Comparison of ENCODE assay signal across 9 mouse cellular contexts in genomic region chr7:127017950-127018345, GRCm38 (mm10). TPM values are rescaled to one million over a fixed set of nuclear protein-coding genes. Genes with fewer than 3 reads are reported as not detected.
DNase-seq lines count a peak whose midpoint lies in the region; ATAC-seq and TF ChIP-seq lines count a peak whose summit lies in the region.
"Had no signal": no experiment of that assay in that cellular context is flagged by ENCODE, and none has a peak within 500 bp of the region (broad histone marks: within the 10 kb centered on the region; RNA-seq: fewer than 3 reads in every experiment).

No protein-coding gene starts in this region.

- no peak for DNase-seq in left cerebral cortex, adult 2 months (ENCODE audit: extremely low spot score in 1 of 2, low spot score in 2 of 2)
- DNase-seq in left cerebral cortex, postnatal 36 days (ENCODE audit: low spot score in 2 of 2), result no peak
- DNase-seq in forebrain, embryonic 10.5 days (ENCODE audit: extremely low spot score, low spot score), result no peak
- DNase-seq in hindbrain, postnatal 0 days (ENCODE audit: low spot score), result no peak
- no peak for DNase-seq in neural tube, embryonic 11.5 days (ENCODE audit: low spot score)
- DNase-seq in left cerebral cortex, postnatal 4 days, result no peak
- no peak for DNase-seq in spleen, postnatal 4 days (ENCODE audit: low spot score in 2 of 2)
- DNase-seq: right cerebral cortex, adult 18-20 months had no signal

- peaks cover 86% of the 10 kb centered on the region for H3K4me1 ChIP-seq in forebrain, embryonic 10.5 days
- H3K4me1 ChIP-seq in hindbrain, postnatal 0 days (ENCODE audit: insufficient read depth, low read length), result peaks cover 37% of the 10 kb centered on the region
- peaks cover 31% of the 10 kb centered on the region for H3K4me1 ChIP-seq in neural tube, embryonic 11.5 days (ENCODE audit: control insufficient read depth, insufficient read depth, low read length)

- intact Hi-C loops in left cerebral cortex, adult 2 months (cut with DNase I), result loop anchor here (1.0 to 2.0 kb wide), 2 partner anchors 41 to 86 kb away; partner anchors contain the start of gene Cdiptos
- intact Hi-C loops in left cerebral cortex, postnatal 36 days (cut with DNase I), result loop anchor here (2.0 to 5.0 kb wide), 3 partner anchors 41 to 131 kb away; partner anchors contain the start of genes Cdiptos and Sez6l2
- intact Hi-C loops in left cerebral cortex, postnatal 4 days (cut with DNase I), result no loop called here

- ATAC-seq in hindbrain, postnatal 0 days, result no peak
- no peak for ATAC-seq in neural tube, embryonic 11.5 days (ENCODE audit: insufficient read depth, low FRiP score, low TSS enrichment)
- ATAC-seq in activated CD4-positive, CD25-positive, alpha-beta regulatory T cell, adult 4 months, result no peak

- no peaks in the 10 kb centered on the region for H3K9me3 ChIP-seq in forebrain, embryonic 10.5 days
- no peaks in the 10 kb centered on the region for H3K9me3 ChIP-seq in hindbrain, postnatal 0 days (ENCODE audit: low read length)
- H3K9me3 ChIP-seq in neural tube, embryonic 11.5 days (ENCODE audit: control insufficient read depth, low read length), result no peaks in the 10 kb centered on the region

- no peaks in the 10 kb centered on the region for H3K27me3 ChIP-seq in forebrain, embryonic 10.5 days (ENCODE audit: poor library complexity, severe bottlenecking)
- no peaks in the 10 kb centered on the region for H3K27me3 ChIP-seq in hindbrain, postnatal 0 days (ENCODE audit: insufficient read depth, low read length)
- no peaks in the 10 kb centered on the region for H3K27me3 ChIP-seq in neural tube, embryonic 11.5 days (ENCODE audit: control insufficient read depth, insufficient read depth, low read length)

- H3K4me3 ChIP-seq in left cerebral cortex, adult 2 months, result peak overlapping the region; percentile 69
- peak overlapping the region; percentile 76; the same call in 1 of the 2 replicates for H3K4me3 ChIP-seq in forebrain, embryonic 10.5 days
- peak overlapping the region; percentile 6; the same call in 1 of the 2 replicates for H3K4me3 ChIP-seq in hindbrain, postnatal 0 days (ENCODE audit: low read length)
- no peak overlapping the region for H3K4me3 ChIP-seq in neural tube, embryonic 11.5 days (ENCODE audit: low read depth, low read length)

- H3K9ac ChIP-seq in hindbrain, postnatal 0 days (replicated peaks; ENCODE audit: low read length), result peak overlapping the region; percentile 30
- H3K9ac ChIP-seq in neural tube, embryonic 11.5 days (ENCODE audit: low read length), result 0 out of 2 replicates have a peak overlapping the region, but pooled peaks have one; percentile 2

- peaks cover 43% of the 10 kb centered on the region for H3K36me3 ChIP-seq in forebrain, embryonic 10.5 days (replicated peaks)
- peaks cover 25% of the 10 kb centered on the region for H3K36me3 ChIP-seq in hindbrain, postnatal 0 days (ENCODE audit: insufficient read depth, low read length)
- H3K36me3 ChIP-seq in neural tube, embryonic 11.5 days (ENCODE audit: control insufficient read depth, insufficient read depth, low read length), result peaks cover 14% of the 10 kb centered on the region

- peak overlapping the region; percentile 85 for H3K4me2 ChIP-seq in hindbrain, postnatal 0 days (ENCODE audit: low read depth, low read length)
- no peak overlapping the region for H3K4me2 ChIP-seq in neural tube, embryonic 11.5 days (ENCODE audit: low read depth)

- 70% methylated on average over 6 of the region's 6 CpGs for WGBS in forebrain, embryonic 10.5 days
- WGBS in hindbrain, postnatal 0 days, result 51% methylated on average over 6 of the region's 6 CpGs
- 71% methylated on average over 6 of the region's 6 CpGs for WGBS in neural tube, embryonic 11.5 days

- no peak for TF ChIP-seq CTCF in left cerebral cortex, adult 2 months (IDR thresholded peaks at IDR 0.05)
- no peak for TF ChIP-seq CTCF in hindbrain, postnatal 0 days (IDR thresholded peaks at IDR 0.05; ENCODE audit: low read depth)

- peak overlapping the region; percentile 95 for H3K27ac ChIP-seq in left cerebral cortex, adult 2 months
- peak overlapping the region; percentile 100 for H3K27ac ChIP-seq in forebrain, embryonic 10.5 days
- H3K27ac ChIP-seq in hindbrain, postnatal 0 days, result peak overlapping the region; percentile 42; the same call in 1 of the 2 replicates
- H3K27ac ChIP-seq in neural tube, embryonic 11.5 days (ENCODE audit: low read depth, low read length), result no peak overlapping the region

RNA-seq across cellular contexts. Expression of gene Pagr1a, which starts 0.8 kb away (rescaled TPM):
- total RNA-seq in left cerebral cortex, adult 2 months (2021), result 10 to 100 TPM; 15.1 to 27.1 TPM
- total RNA-seq in left cerebral cortex, postnatal 36 days (2021), result 10 to 100 TPM; 25.4 to 28.8 TPM
- polyA plus RNA-seq in forebrain, embryonic 10.5 days (2016; fragmentation: Nextera tagmentation; extraction: Ambion mirVana), result 92.7 and 121 TPM in 2 replicates
- total RNA-seq in hindbrain, postnatal 0 days (2014; rRNA removed), result 11.1 and 30.3 TPM in 2 replicates
- polyA plus RNA-seq in hindbrain, postnatal 0 days (2015; fragmentation: Nextera tagmentation; extraction: Ambion mirVana), result 31.2 and 48.6 TPM in 2 replicates
- polyA plus RNA-seq in neural tube, embryonic 11.5 days (2014; fragmentation: Nextera tagmentation; extraction: Ambion mirVana), result 99.6 and 105 TPM in 2 replicates
- 10 to 100 TPM; 10.2 to 15.4 TPM for total RNA-seq in left cerebral cortex, postnatal 4 days (2021)
- polyA plus RNA-seq in activated CD4-positive, CD25-positive, alpha-beta regulatory T cell, adult 4 months (2017; shearing (Covaris generic)), result 10 to 100 TPM; 39.6 to 56.7 TPM

RNA-seq across cellular contexts. Expression of gene Pagr1b, which starts 1.7 kb away (rescaled TPM):
- 1 to 10 TPM in 1 of 2 experiments, not detected in 1; 1.2 TPM for total RNA-seq in left cerebral cortex, adult 2 months (2021)
- total RNA-seq in left cerebral cortex, postnatal 36 days (2021), result under 1 TPM in 1 of 2 experiments, not detected in 1; 0.99 TPM
- polyA plus RNA-seq in forebrain, embryonic 10.5 days (2016; fragmentation: Nextera tagmentation; extraction: Ambion mirVana), result not detected in 2 replicates
- 1.2 TPM in 1 of 2 replicates, not detected in the other for total RNA-seq in hindbrain, postnatal 0 days (2014; rRNA removed)
- 0.49 and 1.5 TPM in 2 replicates for polyA plus RNA-seq in hindbrain, postnatal 0 days (2015; fragmentation: Nextera tagmentation; extraction: Ambion mirVana)
- 1.1 TPM in 1 of 2 replicates, not detected in the other for polyA plus RNA-seq in neural tube, embryonic 11.5 days (2014; fragmentation: Nextera tagmentation; extraction: Ambion mirVana)
- 1 to 10 TPM in 1 of 2 experiments, not detected in 1; 1.6 TPM for total RNA-seq in left cerebral cortex, postnatal 4 days (2021)
- not detected for polyA plus RNA-seq in activated CD4-positive, CD25-positive, alpha-beta regulatory T cell, adult 4 months (2017; shearing (Covaris generic))

RNA-seq across cellular contexts. Expression of gene Gm42742, which starts 2.9 kb away (rescaled TPM):
- 10 to 100 TPM; 61.0 to 66.3 TPM for total RNA-seq in left cerebral cortex, adult 2 months (2021)
- 10 to 100 TPM; 36.5 to 50.3 TPM for total RNA-seq in left cerebral cortex, postnatal 36 days (2021)
- polyA plus RNA-seq in forebrain, embryonic 10.5 days (2016; fragmentation: Nextera tagmentation; extraction: Ambion mirVana), result 32.6 and 46.7 TPM in 2 replicates
- 7.1 and 40.2 TPM in 2 replicates for total RNA-seq in hindbrain, postnatal 0 days (2014; rRNA removed)
- polyA plus RNA-seq in hindbrain, postnatal 0 days (2015; fragmentation: Nextera tagmentation; extraction: Ambion mirVana), result 47.7 and 60.2 TPM in 2 replicates
- 14.3 and 19.4 TPM in 2 replicates for polyA plus RNA-seq in neural tube, embryonic 11.5 days (2014; fragmentation: Nextera tagmentation; extraction: Ambion mirVana)
- total RNA-seq in left cerebral cortex, postnatal 4 days (2021), result 10 to 100 TPM; 36.7 to 48.6 TPM
- polyA plus RNA-seq in activated CD4-positive, CD25-positive, alpha-beta regulatory T cell, adult 4 months (2017; shearing (Covaris generic)), result 10 to 100 TPM; 26.4 to 31.8 TPM

RNA-seq across cellular contexts. Expression of gene Prrt2, which starts 3.1 kb away (rescaled TPM):
- total RNA-seq in left cerebral cortex, adult 2 months (2021), result 100 to 1,000 TPM; 214 to 216 TPM
- total RNA-seq in left cerebral cortex, postnatal 36 days (2021), result 100 to 1,000 TPM; 213 to 222 TPM
- polyA plus RNA-seq in forebrain, embryonic 10.5 days (2016; fragmentation: Nextera tagmentation; extraction: Ambion mirVana), result 3.5 and 4.0 TPM in 2 replicates
- total RNA-seq in hindbrain, postnatal 0 days (2014; rRNA removed), result 138 and 144 TPM in 2 replicates
- 79.0 and 99.9 TPM in 2 replicates for polyA plus RNA-seq in hindbrain, postnatal 0 days (2015; fragmentation: Nextera tagmentation; extraction: Ambion mirVana)
- 6.2 and 6.9 TPM in 2 replicates for polyA plus RNA-seq in neural tube, embryonic 11.5 days (2014; fragmentation: Nextera tagmentation; extraction: Ambion mirVana)
- 100 to 1,000 TPM; 132 to 136 TPM for total RNA-seq in left cerebral cortex, postnatal 4 days (2021)
- polyA plus RNA-seq in activated CD4-positive, CD25-positive, alpha-beta regulatory T cell, adult 4 months (2017; shearing (Covaris generic)), result 1 to 10 TPM in 1 of 2 experiments, not detected in 1; 2.1 TPM

RNA-seq across cellular contexts. Expression of gene Mvp, which starts 3.5 kb away (rescaled TPM):
- 1 to 10 TPM; 7.2 to 8.3 TPM for total RNA-seq in left cerebral cortex, adult 2 months (2021)
- total RNA-seq in left cerebral cortex, postnatal 36 days (2021), result 1 to 10 TPM; 6.8 to 8.6 TPM
- polyA plus RNA-seq in forebrain, embryonic 10.5 days (2016; fragmentation: Nextera tagmentation; extraction: Ambion mirVana), result 3.3 TPM in 2 replicates
- 6.5 and 6.9 TPM in 2 replicates for total RNA-seq in hindbrain, postnatal 0 days (2014; rRNA removed)
- polyA plus RNA-seq in hindbrain, postnatal 0 days (2015; fragmentation: Nextera tagmentation; extraction: Ambion mirVana), result 5.5 and 5.8 TPM in 2 replicates
- 3.0 and 4.2 TPM in 2 replicates for polyA plus RNA-seq in neural tube, embryonic 11.5 days (2014; fragmentation: Nextera tagmentation; extraction: Ambion mirVana)
- 1 to 10 TPM; 5.4 to 6.0 TPM for total RNA-seq in left cerebral cortex, postnatal 4 days (2021)
- 10 to 100 TPM; 12.5 to 18.3 TPM for polyA plus RNA-seq in activated CD4-positive, CD25-positive, alpha-beta regulatory T cell, adult 4 months (2017; shearing (Covaris generic))
